In the genomic region with DNA sequence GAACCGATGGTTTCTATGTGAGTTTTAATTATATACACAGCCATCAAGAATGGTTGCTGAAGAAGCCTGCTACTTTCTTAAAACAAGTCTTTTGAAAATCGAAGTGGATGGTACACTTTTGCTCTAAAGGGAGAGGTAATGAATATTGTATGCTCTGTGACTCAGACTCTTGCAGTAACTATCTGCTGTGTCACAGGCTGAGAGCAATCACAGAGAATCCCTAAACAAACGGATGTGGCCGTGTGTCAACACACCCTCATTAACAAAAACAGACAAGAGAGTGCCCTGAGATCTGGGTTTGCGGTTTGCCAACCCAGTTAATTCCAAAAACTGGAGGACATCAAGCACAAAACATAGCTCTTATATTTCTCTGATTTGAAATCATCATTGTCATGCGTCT, we compare ENCODE assay signal across 19 mouse cellular contexts.
DNase-seq lines count a peak whose midpoint lies in the region; ATAC-seq lines count a peak whose summit lies in the region.
"Had no signal": no experiment of that assay in that cellular context is flagged by ENCODE, and none has a peak within 500 bp of the region (broad histone marks: within the 10 kb centered on the region; RNA-seq: fewer than 3 reads in every experiment).

No protein-coding gene starts in this region.

- ATAC-seq in frontal cortex, adult (ENCODE audit: low TSS enrichment) = peak; percentile 65; the same call in 1 of the 2 replicates
- ATAC-seq in granulocyte monocyte progenitor cell, adult 5-6 weeks (replicated peaks; ENCODE audit: poor library complexity, severe bottlenecking) = peak; percentile 68
- ATAC-seq: activated CD4-positive, CD25-positive, alpha-beta regulatory T cell, adult 4 months; inflammation-experienced regulatory T-cells, adult 6 months had no signal

- DNase-seq in frontal cortex, adult 2 months (ENCODE audit: extremely low spot score in 1 of 2, low spot score in 1 of 2) = no peak
- DNase-seq in thymus, postnatal 0 days (ENCODE audit: low spot score) = peak; percentile 9
- no peak for DNase-seq in thymus, postnatal 14 days
- DNase-seq in lung, postnatal 36 days = no peak
- no peak for DNase-seq in frontal cortex, postnatal 25 days (ENCODE audit: low spot score in 2 of 2)
- no peak for DNase-seq in cerebellum, adult 18-20 months
- DNase-seq: adrenal gland, postnatal 14 days; B cell, adult 2 months; cerebellum, adult 11 months; cerebellum, adult 9-11 months; cerebellum, postnatal 36 days; gastrocnemius, postnatal 14 days; heart, adult 11 months; heart, postnatal 10 days; heart, postnatal 4 days had no signal
